Mouse (Mus musculus) E14TG2a.4 (cell line): ENCODE data around the gene Opalin.

Source experiments
- H3K27me3 ChIP-seq: 2 replicates; pipeline ENCODE4 v1.6.1; 2014; ENCODE audit warnings: low read length, control low read depth; ENCODE audit not compliant: insufficient read depth
- H3K36me3 ChIP-seq: 2 replicates; pipeline ENCODE4 v1.6.1; 2014; ENCODE audit warnings: low read length, control low read depth; ENCODE audit not compliant: insufficient read depth
- H3K4me1 ChIP-seq: replicated peaks from 2 replicates; pipeline ENCODE4 v1.6.1; 2014; ENCODE audit warnings: low read depth, low read length, control low read depth
- H3K4me3 ChIP-seq: replicated peaks from 2 replicates; pipeline ENCODE4 v1.5.1; 2014; ENCODE audit warnings: mild to moderate bottlenecking, low read length
- H3K9me3 ChIP-seq: 2 replicates; pipeline ENCODE4 v1.6.1; 2014; ENCODE audit warnings: low read length, control low read depth
- CTCF ChIP-seq: conservative IDR thresholded peaks from 2 replicates; pipeline ENCODE4 v1.5.1; 2014; ENCODE audit warnings: low read length
- NANOG ChIP-seq: IDR thresholded peaks from 2 replicates; pipeline ENCODE4 v1.6.1; 2014; ENCODE audit warnings: borderline replicate concordance, low read length, mixed read lengths
- POU5F1 ChIP-seq: IDR thresholded peaks from 2 replicates; pipeline ENCODE4 v1.6.1; 2014; ENCODE audit warnings: low read length, borderline replicate concordance

Opalin gene

GRCm38 (mm10) chr19:41035809-41036551 lies 40.9 kb downstream of the Opalin start:
- Histone ChIP-seq H3K4me1 (no peaks in the 10 kb centered on the region), H3K9me3 (no peaks in the 10 kb centered on the region), H3K27me3 (peaks cover 6% of the 10 kb centered on the region; the same call in 1 of the 2 replicates), H3K36me3 (no peaks in the 10 kb centered on the region), H3K4me3 (no peak overlapping the region)
- TF ChIP-seq POU5F1 (no peak), CTCF (no peak), NANOG (no peak)

- H3K4me1 ChIP-seq: no peaks in the 10 kb centered on the region
Measured at GRCm38 (mm10) chr19:41031869-41032268, 45.0 kb downstream of the Opalin start.

DNA sequence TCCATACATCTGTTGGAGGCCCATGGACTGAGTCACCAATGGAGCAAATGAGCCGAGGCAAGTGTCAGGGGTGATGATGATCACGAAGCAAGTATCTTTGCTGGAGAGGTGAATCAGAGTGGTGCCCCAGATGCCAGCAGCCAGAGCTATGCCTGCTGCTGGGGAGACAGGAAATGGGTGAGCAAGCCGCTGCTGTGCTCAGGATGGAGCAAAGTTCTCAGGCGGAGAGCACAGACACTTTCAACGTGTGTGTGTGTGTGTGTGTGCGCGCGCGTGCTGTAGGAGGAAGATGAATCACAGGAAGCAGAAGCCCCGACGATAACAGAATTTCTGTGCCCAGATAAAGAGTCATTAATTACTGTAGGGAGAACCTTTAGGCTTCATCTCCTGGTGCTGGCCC lies 45.9 kb downstream of the Opalin start:
- Histone ChIP-seq H3K27me3 (peaks cover 6% of the 10 kb centered on the region; the same call in 1 of the 2 replicates), H3K9me3 (no peaks in the 10 kb centered on the region), H3K4me1 (no peaks in the 10 kb centered on the region), H3K4me3 (no peak overlapping the region), H3K36me3 (no peaks in the 10 kb centered on the region)
- TF ChIP-seq NANOG (no peak), CTCF (no peak), POU5F1 (no peak)

More at GRCm38 (mm10) chr19:41031869-41032268, 45.0 kb downstream of the Opalin start:
- Histone ChIP-seq H3K4me3 (no peak overlapping the region), H3K27me3 (peaks cover 6% of the 10 kb centered on the region; the same call in 1 of the 2 replicates), H3K9me3 (no peaks in the 10 kb centered on the region), H3K36me3 (no peaks in the 10 kb centered on the region)
- no peak for TF ChIP-seq POU5F1
- no peak for TF ChIP-seq NANOG
- TF ChIP-seq CTCF: no peak

- no peaks in the 10 kb centered on the region for H3K4me1 ChIP-seq
- TF ChIP-seq CTCF (no peak), POU5F1 (no peak), NANOG (no peak)
- H3K27me3 ChIP-seq: peaks cover 6% of the 10 kb centered on the region; the same call in 1 of the 2 replicates
- no peaks in the 10 kb centered on the region for H3K36me3 ChIP-seq
- no peaks in the 10 kb centered on the region for H3K9me3 ChIP-seq
- H3K4me3 ChIP-seq: no peak overlapping the region
Measured at GRCm38 (mm10) chr19:41030161-41030560, 46.8 kb downstream of the Opalin start.

DNA sequence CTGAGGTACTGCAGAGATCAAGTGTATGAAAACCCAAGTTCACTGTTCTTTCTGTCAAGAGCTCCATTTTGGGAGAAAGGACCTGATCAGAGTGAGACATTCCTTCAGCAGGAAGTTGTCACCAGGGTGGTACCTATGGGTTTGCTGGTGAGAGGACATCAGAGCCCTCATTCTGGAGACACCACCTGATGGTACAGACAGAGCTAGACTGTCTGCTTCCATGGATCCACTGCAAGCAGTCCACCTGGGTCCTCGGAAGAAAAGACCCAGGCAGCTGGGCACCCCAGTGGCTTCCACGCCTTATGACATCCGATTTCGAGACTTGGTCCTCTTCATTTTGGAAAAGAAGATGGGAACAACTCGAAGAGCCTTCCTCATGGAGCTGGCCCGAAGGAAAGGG lies 47.7 kb downstream of the Opalin start, which contains the start of gene Dntt:
Gene Dntt, plus strand, starts transcription at position 57 of the 400 bp plus-strand sequence.
- TF ChIP-seq CTCF (no peak), POU5F1 (no peak), NANOG (no peak)
- H3K9me3 ChIP-seq: no peaks in the 10 kb centered on the region
- no peaks in the 10 kb centered on the region for H3K36me3 ChIP-seq
- no peak within 1 kb of the TSS for H3K4me3 ChIP-seq
- peaks cover 6% of the 10 kb centered on the region; the same call in 1 of the 2 replicates for H3K27me3 ChIP-seq
- H3K4me1 ChIP-seq: no peaks in the 10 kb centered on the region

GRCm38 (mm10) chr19:41027601-41028000 lies 49.3 kb downstream of the Opalin start:
- no peak for TF ChIP-seq POU5F1
- no peak for TF ChIP-seq NANOG
- TF ChIP-seq CTCF: no peak
- H3K4me1 ChIP-seq: no peaks in the 10 kb centered on the region
- H3K27me3 ChIP-seq: 0 out of 2 replicates have a peak, but pooled peaks cover 3% of the 10 kb centered on the region
- H3K4me3 ChIP-seq: no peak overlapping the region
- H3K9me3 ChIP-seq: no peaks in the 10 kb centered on the region
- H3K36me3 ChIP-seq: no peaks in the 10 kb centered on the region

DNA sequence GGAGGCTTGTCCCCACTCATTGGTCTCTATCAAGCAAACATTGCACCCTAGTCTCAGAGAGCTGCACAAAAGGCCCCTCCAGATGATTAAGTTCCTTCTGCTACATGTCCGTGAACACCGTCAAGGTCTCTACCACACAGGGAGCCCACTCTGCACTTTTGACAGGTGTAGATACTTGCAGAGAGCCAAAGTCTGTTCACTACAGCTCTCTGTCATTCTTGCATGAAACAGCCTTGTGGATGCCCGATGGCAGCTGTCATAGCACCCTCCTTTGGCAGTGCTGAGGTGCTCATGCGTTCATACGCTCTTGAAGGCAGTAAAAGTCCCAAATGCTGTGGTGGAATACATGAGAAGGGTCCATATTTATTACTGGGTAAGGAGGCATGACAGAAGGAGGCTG lies 49.9 kb downstream of the Opalin start:
- no peak overlapping the region for H3K4me3 ChIP-seq
- H3K27me3 ChIP-seq: 0 out of 2 replicates have a peak, but pooled peaks cover 3% of the 10 kb centered on the region
- TF ChIP-seq NANOG: no peak
- TF ChIP-seq CTCF: no peak
- no peak for TF ChIP-seq POU5F1
- H3K4me1 ChIP-seq: no peaks in the 10 kb centered on the region
- H3K36me3 ChIP-seq: no peaks in the 10 kb centered on the region
- no peaks in the 10 kb centered on the region for H3K9me3 ChIP-seq

DNA sequence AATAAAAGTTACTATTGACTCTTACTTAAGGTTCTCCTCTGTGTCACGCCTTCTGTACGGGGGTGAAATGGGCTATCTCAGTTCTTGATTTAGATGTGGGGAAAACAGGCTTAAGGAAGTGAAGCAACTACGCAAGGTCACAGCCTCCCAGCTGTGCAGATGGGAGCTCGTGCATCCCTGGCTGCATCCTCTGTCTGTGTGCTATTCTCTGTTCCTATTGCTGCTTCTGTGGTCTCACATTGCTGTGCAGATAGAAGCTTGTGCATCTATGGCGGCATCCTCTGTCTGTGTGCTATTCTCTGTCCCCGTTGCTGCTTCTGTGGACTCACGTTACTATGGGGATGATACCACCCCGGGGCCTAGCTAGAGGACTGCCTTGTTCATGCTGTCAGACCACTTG lies 50.4 kb downstream of the Opalin start:
- Histone ChIP-seq H3K27me3 (no peaks in the 10 kb centered on the region), H3K4me1 (no peaks in the 10 kb centered on the region), H3K4me3 (no peak overlapping the region), H3K36me3 (no peaks in the 10 kb centered on the region), H3K9me3 (no peaks in the 10 kb centered on the region)
- no peak for TF ChIP-seq CTCF

DNA sequence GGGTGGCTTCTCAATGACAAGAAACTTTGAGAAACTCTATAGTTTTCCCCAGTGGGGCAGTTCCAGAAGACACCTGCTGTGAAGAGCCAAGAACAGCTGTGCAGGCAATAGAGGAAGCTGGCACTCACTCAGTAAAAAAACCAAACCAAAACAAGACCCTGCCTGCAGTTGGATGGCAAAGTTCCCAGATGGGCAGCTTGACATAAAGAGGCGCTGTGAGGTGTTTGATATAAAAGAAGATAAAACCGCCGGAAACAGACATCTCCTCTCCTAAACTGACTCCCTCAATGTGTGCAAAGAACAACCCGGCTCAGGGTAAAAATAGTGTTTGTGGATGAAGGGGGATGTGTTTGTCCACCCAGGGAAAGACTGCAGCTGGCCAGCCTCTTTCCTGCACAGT lies 54.7 kb downstream of the Opalin start:
- no peaks in the 10 kb centered on the region for H3K9me3 ChIP-seq
- no peaks in the 10 kb centered on the region for H3K4me1 ChIP-seq
- peaks cover 7% of the 10 kb centered on the region for H3K27me3 ChIP-seq
- H3K36me3 ChIP-seq: no peaks in the 10 kb centered on the region
- H3K4me3 ChIP-seq: no peak overlapping the region
- TF ChIP-seq NANOG: no peak
- TF ChIP-seq CTCF: no peak
- TF ChIP-seq POU5F1: no peak
